Mouse (Mus musculus): ENCODE results near the gene Znrf2.
"Not testable (repeated sequence)": the region's sequence is repeated elsewhere in the genome, so short reads cannot be mapped to it uniquely, and the experiment has no call there.

Gene Znrf2

DNA sequence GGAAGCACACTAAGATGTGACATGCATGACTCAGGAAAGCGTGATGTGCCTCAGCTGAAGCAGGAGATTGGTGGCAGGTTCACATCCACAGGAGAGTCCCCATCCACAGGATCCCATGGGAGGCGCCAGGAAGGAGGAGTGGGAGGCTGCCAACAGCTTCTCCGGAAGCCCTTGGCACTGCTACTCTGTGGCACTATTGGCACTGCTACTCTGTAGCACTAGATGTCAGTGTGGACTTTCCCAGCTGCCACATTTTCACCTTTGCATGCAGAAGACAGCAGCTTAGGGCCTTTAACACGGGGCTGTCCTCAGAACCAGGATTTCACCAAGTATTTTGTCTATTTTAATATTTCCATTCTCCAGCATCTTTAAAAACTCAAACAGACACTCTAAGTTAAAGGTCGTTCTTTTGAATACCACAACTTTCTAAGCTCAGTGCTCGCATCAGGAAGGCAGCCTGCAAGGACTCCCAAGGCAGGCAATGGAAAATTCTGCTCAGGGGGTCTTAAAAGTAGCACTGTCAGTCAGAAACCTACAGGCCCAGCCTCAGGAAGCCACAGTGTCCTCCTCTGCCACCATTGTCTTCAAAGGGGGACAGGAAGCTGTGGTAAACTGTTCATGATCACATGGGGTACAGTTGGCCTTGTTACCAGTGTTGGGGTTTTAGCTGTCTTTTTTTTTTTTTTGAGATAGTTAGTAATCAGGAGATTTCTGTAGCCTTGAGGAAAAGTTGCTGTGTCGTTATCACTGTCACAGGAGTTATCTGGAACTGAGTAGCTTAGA, 7.0 kb upstream of the Znrf2 start:
- DNase-seq (ENCODE audit: extremely low read depth, low read depth) = no peak

DNA sequence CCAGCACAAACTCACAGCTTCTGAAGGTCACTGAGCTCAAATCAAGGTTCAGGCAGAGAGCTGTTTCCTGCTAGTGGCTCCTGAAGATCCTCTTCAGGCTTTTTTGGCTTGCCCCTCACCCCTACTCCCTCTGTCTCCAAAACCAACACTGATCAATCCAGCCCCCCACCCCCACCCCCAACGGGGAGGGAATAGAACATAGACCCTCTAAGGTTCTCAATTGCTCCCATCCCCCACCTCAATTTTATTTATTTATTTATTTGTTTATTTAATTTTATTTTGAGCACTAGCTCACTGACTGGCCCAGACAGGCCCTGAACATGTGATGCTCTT, 6.4 kb upstream of the Znrf2 start:
- DNase-seq (ENCODE audit: extremely low read depth, low read depth) = no peak

DNA sequence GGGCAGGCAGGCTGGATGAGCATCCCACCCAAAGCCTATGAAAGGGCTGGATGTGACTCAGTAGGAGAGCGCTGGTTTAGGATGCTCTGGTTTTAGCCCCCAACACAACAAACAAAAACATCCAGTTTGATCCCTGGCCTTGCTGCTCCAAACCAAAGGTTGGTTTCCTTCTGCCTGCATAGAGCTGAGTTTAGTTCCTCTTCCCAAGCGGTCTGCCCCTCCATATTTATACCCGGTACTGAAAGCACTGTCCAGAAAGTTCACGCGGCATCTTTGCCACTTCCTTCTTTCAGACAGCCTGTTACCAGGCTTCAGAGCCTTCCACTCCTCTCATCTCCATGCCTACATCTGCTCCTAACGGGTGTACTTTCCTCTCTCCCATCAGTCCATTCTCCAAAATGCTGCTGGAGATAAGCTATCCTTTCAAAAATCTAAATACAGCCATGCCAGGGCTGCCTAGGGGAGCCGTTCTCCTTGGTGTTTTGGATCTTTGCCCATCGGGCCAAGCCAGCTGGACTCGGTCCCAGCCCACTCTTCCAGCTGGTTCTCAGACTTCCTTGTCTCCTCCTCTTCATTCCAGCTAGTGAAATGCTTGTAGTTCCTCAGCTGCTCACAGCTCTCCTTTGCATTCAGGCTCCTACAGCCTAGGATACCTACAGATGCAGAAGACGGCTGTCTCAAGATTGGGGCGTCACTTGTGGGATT, 5.0 kb upstream of the Znrf2 start:
- peak; percentile 55 for DNase-seq (ENCODE audit: extremely low read depth, low read depth)

DNA sequence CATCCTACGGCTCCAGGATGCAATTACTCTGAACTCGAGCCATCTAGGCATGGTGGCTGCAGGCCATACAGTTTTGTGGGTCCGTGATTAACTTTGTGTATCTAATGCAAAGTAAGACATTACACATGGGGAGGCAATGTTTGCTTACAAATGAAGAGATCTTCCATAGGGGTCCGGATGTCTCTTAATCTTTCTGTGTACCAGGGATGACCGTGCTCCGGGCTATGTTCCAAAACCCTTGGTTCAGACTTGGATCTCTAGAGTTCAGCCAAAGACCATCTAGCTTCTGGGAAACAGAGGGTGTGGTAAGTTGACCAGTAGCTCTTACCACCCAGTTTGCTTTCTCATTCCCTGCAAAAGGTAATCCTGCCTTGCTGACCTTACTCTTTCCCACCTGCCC, 4.4 kb upstream of the Znrf2 start:
- no peak for DNase-seq (ENCODE audit: extremely low read depth, low read depth)

DNA sequence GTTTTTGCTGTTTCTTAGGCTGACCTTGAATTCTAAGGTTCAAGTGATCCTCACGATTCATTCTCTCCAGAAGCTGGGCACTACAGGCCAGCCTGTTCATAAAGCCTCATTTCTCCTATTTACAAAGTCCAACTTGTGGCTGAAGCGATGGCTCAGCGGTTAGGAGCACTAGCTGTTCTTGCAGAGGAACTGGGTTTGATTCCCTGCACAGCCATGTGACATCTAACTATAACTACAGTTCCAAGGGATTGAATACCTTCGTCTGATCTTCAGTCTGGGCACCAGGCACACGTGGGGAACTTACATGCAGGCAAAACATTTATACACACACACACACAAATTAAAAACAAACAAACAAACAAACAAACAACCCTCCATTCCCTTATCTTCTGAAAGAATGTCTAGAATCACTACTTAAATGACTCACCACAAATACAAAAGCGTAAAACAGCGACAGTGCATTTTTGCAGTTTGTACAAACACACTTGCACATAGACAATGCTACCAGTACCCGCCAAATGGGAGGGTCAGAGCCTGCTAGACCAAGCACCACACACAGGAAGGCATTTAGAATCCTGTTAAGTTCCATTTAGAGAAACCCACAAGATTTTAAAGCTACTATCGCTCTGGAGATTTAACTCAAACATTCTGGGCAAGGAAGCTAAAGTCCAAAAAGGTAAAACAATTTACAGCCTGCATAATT, 1.1 kb upstream of the Znrf2 start:
- DNase-seq (ENCODE audit: extremely low read depth, low read depth) = peak; percentile 24

DNA sequence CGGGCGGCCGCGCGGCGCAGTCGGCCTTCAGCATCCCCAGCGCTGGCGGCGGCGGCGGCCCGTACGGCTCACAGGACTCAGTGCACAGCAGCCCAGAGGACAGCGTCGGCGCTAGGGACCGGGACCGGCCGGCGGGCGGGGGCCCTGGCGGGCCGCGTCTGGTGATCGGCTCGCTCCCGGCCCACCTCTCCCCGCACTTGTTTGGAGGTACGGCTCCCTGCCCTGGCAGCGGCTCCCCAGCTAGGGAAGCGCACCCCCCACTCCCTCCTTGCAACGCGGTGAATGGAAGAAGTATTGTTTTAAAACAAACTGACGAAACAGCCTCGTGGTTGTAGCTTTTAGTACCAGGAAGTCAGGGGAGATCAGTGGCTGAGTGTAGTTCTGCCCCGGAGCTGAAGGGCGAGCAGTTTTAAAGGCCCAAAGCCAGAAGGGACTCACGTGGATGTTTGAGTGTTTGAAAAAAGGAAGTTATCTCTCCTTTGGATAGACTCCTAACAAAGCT, 601 bp downstream of the Znrf2 start:
- DNase-seq (ENCODE audit: extremely low read depth, low read depth) = peak; percentile 88

DNA sequence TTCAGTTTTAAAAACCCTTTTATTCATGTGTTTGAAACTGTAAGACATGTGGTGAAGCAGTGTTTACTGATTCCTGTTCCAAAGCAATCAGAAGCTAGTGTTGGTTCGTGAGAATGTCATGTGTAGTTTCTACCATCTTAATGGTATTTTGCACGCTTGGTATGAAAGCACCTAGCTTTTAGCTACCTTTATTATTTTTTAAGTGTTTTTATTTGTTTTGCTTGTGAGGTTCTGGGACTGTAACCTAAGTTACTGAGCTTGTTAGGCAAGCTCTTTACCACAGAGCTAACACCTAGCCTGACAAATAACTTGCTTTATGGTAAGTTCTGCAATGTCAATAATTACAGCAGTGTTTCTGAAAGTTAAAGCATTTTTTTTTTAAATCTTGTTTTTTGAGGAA, 1.7 kb downstream of the Znrf2 start:
- no peak for DNase-seq (ENCODE audit: extremely low read depth, low read depth)

DNA sequence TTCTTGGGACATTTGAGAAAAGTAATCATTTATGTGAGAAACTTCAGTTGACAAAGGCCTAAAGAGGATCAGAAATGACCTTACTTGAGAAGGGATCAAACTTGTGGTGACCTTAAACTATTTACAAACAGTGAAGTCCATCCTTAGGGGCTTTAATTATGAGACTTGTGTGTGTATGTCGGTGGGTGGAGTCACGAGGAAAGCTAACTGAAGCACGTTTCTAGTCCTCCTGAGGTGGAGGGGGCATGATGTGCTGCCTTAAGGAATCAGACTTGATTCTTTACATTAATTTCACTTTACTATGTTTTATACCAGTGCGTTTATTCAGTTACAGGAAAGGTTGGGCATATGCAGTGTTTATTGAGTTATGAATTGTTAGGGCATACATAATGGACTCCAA, 2.6 kb downstream of the Znrf2 start:
- DNase-seq (ENCODE audit: extremely low read depth, low read depth) = no peak

DNA sequence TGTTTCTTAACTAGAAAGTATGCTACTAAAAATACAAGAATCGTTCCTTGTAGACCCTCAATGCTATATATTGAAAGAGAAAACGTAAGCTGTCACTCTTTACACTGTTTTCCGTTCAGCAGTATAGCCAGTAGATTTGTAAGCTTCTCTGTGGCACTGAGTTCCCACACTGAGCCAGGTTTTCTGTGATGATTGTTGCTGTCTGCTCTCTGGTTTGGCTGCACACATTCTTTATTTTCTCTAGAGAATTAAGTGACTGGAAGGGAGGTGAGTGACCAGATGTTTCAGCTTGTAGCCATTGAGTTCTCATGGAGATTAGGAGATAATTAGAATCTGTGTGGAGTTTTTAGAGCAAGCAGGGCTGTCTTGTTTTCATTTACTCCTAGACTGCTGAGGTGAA, 3.0 kb downstream of the Znrf2 start:
- no peak for DNase-seq (ENCODE audit: extremely low read depth, low read depth)

DNA sequence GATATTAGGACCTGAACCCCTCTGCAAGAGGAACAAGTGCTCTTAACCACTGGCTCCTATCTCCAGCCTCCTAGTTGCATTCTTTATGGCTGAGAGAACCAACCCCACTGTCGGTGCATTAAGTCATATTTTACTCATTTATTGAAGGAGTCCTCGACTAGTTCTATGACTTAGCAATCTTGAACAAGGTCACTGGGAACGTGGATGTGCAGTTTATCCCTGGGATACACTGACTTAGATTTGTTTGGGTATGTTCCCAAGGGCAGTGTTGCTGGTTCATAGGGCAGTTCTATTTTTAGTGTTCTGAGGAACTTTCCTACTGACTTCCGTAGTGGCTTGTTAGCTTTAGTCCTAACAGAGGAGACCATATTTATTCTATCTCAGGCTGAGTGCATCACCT, 5.6 kb downstream of the Znrf2 start:
- DNase-seq (ENCODE audit: extremely low read depth, low read depth) = no peak

DNA sequence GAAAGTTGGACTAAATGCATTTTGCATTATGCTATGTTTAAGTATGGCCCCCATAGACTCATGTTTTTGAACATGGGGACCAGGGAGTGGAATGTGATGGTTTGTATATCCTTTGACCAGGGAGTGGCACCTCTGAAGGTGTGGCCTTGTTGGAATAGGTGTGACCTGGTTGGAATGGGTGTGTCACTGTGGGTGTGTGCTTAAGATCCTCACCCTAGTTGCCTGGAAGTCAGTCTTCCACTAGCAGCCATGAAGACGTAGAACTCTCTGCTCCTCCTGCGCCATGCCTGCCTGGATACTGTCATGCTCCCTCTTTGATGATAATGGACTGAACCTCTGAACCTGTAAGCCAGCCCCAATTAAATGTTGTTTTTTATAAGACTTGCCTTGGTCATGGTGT, 7.8 kb downstream of the Znrf2 start:
- not testable (repeated sequence) for DNase-seq (ENCODE audit: extremely low read depth, low read depth)

DNA sequence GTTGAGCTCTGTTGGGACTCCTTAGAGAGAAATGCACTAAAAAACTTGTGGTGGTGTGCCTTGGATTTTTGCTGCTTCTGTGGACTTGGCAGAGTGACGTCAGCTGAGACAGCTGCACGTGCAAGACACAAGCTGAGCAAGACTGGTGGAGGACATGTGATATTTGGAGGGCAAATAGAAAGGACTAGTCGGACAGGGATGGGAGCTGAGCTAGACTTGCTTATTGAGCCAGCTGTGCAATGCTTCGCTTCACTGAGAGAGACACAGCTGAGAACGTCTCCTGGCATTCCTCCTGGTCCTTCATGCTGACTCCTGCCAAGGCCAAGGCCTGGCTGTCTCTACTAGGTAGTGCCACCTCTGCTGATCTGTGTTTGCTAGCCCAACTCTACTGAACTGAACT, 10.8 kb downstream of the Znrf2 start:
- DNase-seq (ENCODE audit: extremely low read depth, low read depth) = no peak

DNA sequence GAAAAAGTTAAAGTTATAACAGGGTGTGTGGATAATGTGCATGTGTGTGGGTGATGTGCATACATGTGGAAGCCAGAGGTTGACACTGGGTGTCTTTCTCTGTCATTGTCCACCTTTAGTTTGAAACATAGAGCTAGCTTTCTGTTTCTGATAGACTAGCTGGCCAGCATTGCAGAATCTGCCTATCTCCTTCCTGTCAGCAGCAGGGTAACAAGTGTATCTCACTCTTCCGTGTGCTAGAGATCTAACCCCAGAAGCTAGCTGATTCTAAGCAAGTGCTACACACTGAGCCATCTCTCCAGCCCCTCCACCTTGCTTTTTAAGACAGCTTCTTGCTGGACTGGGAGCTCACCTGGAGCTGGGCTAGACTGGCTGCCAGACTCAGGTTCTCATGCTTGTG, 11.6 kb downstream of the Znrf2 start:
- DNase-seq (ENCODE audit: extremely low read depth, low read depth) = no peak

DNA sequence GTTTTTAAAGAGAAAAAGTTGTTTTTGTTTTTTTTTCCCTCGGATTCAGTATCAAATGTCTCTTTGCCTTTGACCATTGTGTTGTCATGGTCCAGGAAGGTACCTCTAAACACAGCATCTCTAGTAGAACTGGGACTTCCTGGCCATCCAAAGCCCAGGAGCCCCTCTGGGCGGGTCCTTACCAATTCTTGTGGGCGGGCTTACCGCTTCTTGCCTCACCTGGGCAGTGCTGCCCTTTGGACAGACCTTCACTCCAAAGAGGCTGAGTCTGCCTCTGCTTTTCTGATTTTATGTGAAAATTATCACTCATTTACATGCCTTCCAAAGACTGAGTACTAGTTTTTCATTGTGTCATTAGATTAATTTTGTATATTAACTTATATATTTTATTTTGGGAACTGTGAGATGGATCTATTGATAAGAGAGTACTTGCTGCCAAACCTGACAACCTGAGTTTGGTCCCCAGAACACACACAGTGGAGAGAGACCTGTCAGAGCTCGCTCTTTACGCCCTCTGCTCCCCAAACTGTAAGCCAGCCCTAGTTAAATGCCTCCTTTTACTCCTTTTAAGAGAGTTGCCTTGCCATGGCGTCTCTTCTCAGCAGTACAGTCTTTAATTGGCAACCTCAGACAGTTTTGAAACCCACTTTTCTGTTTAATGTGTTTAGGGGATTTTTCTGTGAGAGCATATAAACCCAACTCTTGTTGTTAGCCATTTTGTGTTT, 13.5 kb downstream of the Znrf2 start:
- no peak for DNase-seq (ENCODE audit: extremely low read depth, low read depth)

DNA sequence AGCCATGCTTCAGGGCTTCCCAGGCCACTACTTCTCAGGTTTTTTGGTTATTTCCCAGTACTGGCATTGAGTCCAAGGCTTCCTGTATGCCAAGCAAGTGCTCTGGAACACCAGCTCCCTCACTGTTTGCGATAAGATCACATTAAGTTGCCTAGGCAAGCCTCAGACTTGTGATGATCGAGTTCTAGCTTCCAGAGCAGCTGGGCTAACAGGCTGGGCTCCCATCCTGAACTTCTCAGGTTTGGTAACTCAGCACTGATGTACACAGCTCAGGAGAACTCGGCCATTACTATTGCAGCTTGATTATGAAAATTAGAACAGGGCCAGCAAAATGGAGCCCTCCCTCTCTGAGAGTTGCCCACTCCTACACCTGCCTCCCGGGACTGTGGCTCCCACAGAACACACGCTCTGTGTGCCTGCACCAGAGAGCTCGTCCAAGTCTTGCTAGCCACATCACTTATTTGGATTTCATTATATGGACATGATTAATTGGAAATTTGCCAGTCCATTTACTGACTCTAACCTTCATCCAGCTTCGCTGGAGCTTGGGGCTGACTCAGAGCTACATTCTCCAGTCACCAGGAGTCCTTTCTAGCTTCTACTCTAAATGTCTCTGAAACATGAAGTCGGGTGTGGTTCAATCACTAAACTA, 14.5 kb downstream of the Znrf2 start:
- no peak for DNase-seq (ENCODE audit: extremely low read depth, low read depth)

DNA sequence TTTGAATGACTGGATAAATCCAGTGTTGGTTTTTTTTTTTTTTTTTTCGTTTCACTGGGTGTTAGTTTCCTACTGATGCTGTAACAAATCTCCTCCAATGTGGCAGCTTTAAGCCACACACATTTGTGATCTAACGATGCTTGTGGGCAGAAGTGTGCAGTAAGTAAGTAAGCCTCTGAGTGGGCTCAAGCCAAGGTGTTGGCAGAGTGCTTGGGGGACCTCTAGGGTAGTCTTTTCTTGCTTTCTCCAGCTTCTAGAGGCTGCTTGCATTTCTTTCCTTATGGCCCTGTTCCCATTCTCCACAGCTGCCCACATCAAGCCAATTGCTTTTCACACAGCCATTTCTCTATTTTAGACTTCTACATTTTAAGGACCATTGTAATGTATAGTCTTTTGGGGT, 16.7 kb downstream of the Znrf2 start:
- DNase-seq (ENCODE audit: extremely low read depth, low read depth) = no peak

DNA sequence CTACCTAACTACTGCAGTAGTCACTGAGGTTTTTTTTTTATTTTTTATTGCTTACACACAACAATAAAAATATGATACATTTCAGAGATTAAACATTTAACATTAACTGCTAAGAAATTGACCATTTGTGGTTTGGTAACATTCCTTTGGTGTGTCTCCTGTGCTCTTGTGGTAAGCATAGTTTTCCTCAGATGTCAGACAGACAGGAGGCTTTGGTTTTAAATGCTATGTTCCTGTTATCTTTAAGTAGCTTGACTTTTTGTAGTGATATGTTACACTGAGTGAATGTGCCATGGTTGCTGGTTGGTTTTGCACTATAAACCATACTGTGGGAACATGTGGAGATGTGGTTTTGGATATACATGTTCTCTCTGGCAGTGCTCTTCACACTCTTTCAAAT, 19.9 kb downstream of the Znrf2 start:
- DNase-seq (ENCODE audit: extremely low read depth, low read depth) = no peak

DNA sequence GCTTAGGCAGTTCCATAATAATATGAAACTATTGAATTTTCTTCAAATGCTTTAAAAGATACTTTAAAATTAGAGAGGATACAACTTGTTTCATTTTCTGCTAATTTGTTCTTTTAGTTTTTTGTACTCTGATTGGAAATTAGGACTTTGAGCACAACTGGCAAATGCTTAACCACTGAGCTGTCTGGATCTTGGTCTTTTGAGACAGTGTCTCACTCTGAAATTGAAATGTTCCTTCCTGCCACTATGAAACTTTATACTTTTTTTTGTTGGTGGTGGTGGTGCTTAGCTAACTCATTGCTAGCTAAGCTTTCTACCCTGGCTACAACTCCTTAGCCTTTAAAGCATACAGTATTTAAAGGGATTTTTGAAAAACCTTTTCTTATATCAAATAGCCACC, 24.7 kb downstream of the Znrf2 start:
- no peak for DNase-seq (ENCODE audit: extremely low read depth, low read depth)

DNA sequence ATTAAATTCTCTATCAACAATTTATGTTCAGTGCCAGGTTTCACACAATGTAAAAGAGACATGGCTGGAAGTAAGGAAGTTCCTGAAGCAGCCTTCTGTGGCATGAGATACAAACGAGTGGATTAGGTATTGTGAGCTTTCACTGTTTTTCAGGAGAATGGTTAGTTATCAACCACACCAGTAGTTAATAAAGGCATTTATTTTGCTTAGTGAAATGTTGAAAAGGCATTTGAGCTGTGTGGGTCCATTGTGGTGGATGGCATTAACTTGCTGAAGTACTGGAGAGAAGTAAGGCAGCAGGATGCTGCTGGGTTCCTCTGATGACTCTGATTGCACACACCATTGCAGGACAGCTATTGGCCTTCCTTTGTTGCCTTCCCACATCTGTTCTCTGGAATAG, 25.3 kb downstream of the Znrf2 start:
- DNase-seq (ENCODE audit: extremely low read depth, low read depth) = no peak

DNA sequence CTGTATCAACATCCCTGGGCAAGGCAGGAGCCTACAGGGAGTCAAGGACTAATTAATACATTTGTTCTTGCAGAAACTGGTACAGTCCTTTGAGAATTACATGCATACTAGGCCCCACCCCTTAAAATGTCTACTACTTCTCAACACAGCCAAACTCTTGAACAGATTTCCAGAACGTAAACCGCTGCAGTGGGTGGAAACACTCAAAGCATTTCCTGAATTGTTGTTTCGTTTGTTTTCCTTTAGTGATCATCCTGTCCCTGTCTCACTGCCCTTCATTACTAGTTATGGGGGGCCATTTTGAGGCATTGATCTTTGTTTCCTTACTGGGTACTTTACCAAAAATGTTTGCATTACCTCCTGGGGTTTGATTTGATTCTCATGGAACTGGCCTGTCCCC, 31.8 kb downstream of the Znrf2 start:
- DNase-seq (ENCODE audit: extremely low read depth, low read depth) = no peak

Data from MEL-GATA-1-ER (cell line).